Mouse (Mus musculus) hindbrain, embryonic 15.5 days (tissue): ENCODE measurements around the gene Washc4. TPM values are rescaled to one million over a fixed set of nuclear protein-coding genes. Genes with fewer than 3 reads are reported as not detected.
"Not testable (repeated sequence)": the region's sequence is repeated elsewhere in the genome, so short reads cannot be mapped to it uniquely, and the experiment has no call there.

Source experiments
- ATAC-seq: fragments of 200-750 bp; cut with Nextera tagmentation; 2 replicates; pipeline ENCODE4 v1.8.0; 2017; ENCODE audit warnings: low read depth, moderate number of reproducible peaks, moderate TSS enrichment; ENCODE audit not compliant: low FRiP score
- H3K27ac ChIP-seq: fragments of 300-500 bp; sonication (generic); replicated peaks from 2 replicates; pipeline ENCODE4 v1.5.1; 2015; ENCODE audit warnings: mild to moderate bottlenecking, inconsistent platforms
- H3K27me3 ChIP-seq: fragments of 300-500 bp; sonication (generic); 2 replicates; pipeline ENCODE4 v1.6.1; 2015; ENCODE audit warnings: control low read depth, inconsistent platforms
- H3K36me3 ChIP-seq: fragments of 300-500 bp; sonication (generic); 2 replicates; pipeline ENCODE4 v1.6.1; 2015; ENCODE audit warnings: control low read depth, inconsistent platforms
- H3K4me1 ChIP-seq: fragments of 300-500 bp; sonication (generic); replicated peaks from 2 replicates; pipeline ENCODE4 v1.6.1; 2015; ENCODE audit warnings: control low read depth, inconsistent platforms
- H3K4me2 ChIP-seq: fragments of 300-500 bp; sonication (generic); 2 replicates; pipeline ENCODE4 v1.6.1; 2015; ENCODE audit warnings: moderate library complexity, mild to moderate bottlenecking, inconsistent platforms
- H3K4me3 ChIP-seq: fragments of 300-500 bp; sonication (generic); 2 replicates; pipeline ENCODE4 v1.5.1; 2015; ENCODE audit warnings: mild to moderate bottlenecking, inconsistent platforms
- H3K9ac ChIP-seq: fragments of 300-500 bp; sonication (generic); 2 replicates; pipeline ENCODE4 v1.6.1; 2015; ENCODE audit warnings: inconsistent platforms
- H3K9me3 ChIP-seq: fragments of 300-500 bp; sonication (generic); 2 replicates; pipeline ENCODE4 v1.6.1; 2016; ENCODE audit warnings: control low read depth, inconsistent platforms
- WGBS: fragments of 180-500 bp; shearing (Covaris S2); methylation state at CpG from one replicate; pipeline ENCODE4 v1.1.7; 2015; 5-methylcytosine and 5-hydroxymethylcytosine counted together
- polyA plus RNA-seq: library from polyadenylated mRNA; unstranded; fragments of >200 nt; fragmentation: Nextera tagmentation; extraction: Ambion mirVana; gene quantifications from 2 replicates; pipeline ENCODE4 v1.2.1, GENCODE M21; 2015

Washc4 gene
- 27.8 and 28.0 TPM in 2 replicates for polyA plus RNA-seq

DNA sequence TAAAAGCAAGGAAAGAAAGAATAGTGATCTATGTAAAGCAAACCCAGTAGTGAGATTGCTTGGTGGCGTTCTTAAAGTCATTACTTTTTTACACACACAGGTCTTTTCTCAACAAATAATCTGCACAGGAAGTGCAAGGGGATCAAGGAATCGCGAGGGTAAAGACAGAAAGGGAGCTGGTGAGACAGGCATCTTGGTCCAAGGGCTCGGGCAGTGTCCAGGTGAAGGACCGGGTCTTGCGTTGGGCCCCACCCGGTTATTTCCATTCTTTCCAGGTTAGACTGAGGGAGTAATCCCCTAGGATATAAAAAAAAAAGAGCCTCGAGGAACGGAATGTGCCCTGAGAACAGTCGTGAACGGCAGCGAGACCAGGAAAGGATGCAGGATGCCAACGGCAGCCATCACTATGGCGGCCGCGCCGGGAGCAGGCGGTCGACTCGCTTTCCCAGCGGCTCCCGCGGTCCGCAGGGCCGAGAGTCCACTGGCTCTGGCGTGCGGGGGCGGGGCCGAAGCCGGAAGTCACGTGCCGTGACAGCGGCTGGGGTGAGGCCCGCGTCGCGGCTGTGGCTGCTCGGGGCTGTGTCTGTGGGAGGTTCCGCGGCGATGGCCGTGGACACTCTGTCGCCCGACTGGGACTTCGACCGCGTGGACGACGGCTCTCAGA lies at the start of gene Washc4:
Gene Washc4, plus strand, starts transcription at position 314 of the 664 bp plus-strand sequence.
- H3K9ac ChIP-seq = peak within 1 kb of the TSS; percentile 88
- 1% methylated on average over 40 of the region's 49 CpGs for WGBS
- peak; percentile 99 for ATAC-seq

GRCm38 (mm10) chr10:83497321-83497720 lies 46.2 kb upstream of the Washc4 start:
- Histone ChIP-seq H3K9me3 (no peaks in the 10 kb centered on the region), H3K27me3 (no peaks in the 10 kb centered on the region), H3K4me2 (no peak overlapping the region), H3K36me3 (peaks cover 33% of the 10 kb centered on the region), H3K4me1 (no peaks in the 10 kb centered on the region), H3K4me3 (no peak overlapping the region), H3K9ac (no peak overlapping the region), H3K27ac (no peak overlapping the region)
- no peak for ATAC-seq
- WGBS = 87% methylated on average over 13 of the region's 13 CpGs

More for the DNA sequence above, at the start of gene Washc4:
- Histone ChIP-seq H3K4me3 (peak within 1 kb of the TSS; percentile 87), H3K4me1 (peaks cover 20% of the 10 kb centered on the region), H3K36me3 (no peaks in the 10 kb centered on the region), H3K27me3 (no peaks in the 10 kb centered on the region), H3K27ac (peak within 1 kb of the TSS; percentile 94), H3K4me2 (peak within 1 kb of the TSS; percentile 64), H3K9me3 (no peaks in the 10 kb centered on the region)

GRCm38 (mm10) chr10:83508962-83509660 lies 34.4 kb upstream of the Washc4 start:
- Histone ChIP-seq H3K4me1 (no peaks in the 10 kb centered on the region), H3K27ac (no peak overlapping the region), H3K36me3 (peaks cover 55% of the 10 kb centered on the region), H3K9me3 (no peaks in the 10 kb centered on the region), H3K4me3 (no peak overlapping the region), H3K9ac (no peak overlapping the region), H3K4me2 (no peak overlapping the region), H3K27me3 (no peaks in the 10 kb centered on the region)
- 67% methylated on average over 8 of the region's 8 CpGs for WGBS
- ATAC-seq = no peak

DNA sequence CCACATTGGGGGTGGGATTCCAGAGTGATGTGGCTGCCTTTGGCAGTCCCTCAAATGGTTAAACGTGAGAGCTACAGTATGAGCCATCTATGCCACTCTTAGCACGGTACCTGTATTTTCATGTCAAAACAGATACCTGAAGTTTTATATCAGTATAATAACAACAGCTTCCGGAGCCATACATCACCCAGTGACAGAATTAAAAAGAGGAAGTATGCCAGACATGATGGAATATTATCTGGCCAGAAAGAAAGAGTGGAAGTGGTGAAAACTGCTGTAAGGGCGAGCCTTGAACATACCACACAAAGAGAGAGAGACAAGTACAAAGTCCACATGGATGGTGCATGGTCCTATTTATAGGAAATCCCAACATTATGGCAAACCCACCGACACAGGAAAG lies 32.2 kb upstream of the Washc4 start:
- WGBS = 82% methylated on average over 5 of the region's 5 CpGs
- Histone ChIP-seq H3K36me3 (peaks cover 49% of the 10 kb centered on the region), H3K9me3 (no peaks in the 10 kb centered on the region), H3K4me3 (no peak overlapping the region), H3K4me1 (no peaks in the 10 kb centered on the region), H3K9ac (no peak overlapping the region), H3K27ac (no peak overlapping the region), H3K4me2 (no peak overlapping the region), H3K27me3 (no peaks in the 10 kb centered on the region)
- ATAC-seq = no peak

DNA sequence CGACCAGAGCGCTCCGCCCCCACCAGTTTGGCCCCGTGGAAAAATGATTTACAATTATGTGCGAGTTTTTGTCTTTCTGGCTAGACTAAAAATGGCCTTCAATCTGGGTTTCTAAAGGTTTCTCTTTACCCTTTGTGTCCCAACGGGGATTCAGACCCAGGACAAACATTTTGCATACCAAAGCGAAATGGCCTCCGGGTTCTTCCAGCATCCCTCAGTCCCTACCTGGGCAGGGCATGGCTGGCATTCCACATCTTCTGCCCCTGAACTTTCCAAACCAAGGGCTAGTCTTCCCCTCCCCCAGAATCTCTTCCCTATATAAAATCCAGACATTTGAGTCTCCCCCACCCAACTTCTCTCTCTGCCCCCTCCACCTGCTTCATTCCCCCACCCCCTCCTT lies 29.8 kb upstream of the Washc4 start:
- Histone ChIP-seq H3K4me3 (no peak overlapping the region), H3K9ac (no peak overlapping the region), H3K9me3 (no peaks in the 10 kb centered on the region), H3K27ac (no peak overlapping the region), H3K4me1 (no peaks in the 10 kb centered on the region), H3K27me3 (no peaks in the 10 kb centered on the region), H3K36me3 (peaks cover 40% of the 10 kb centered on the region), H3K4me2 (no peak overlapping the region)
- no peak for ATAC-seq
- 82% methylated on average over 8 of the region's 8 CpGs for WGBS

GRCm38 (mm10) chr10:83520990-83521389 lies 22.6 kb upstream of the Washc4 start:
- no peak overlapping the region for H3K4me2 ChIP-seq
- no peaks in the 10 kb centered on the region for H3K27me3 ChIP-seq
- 78% methylated on average over 4 of the region's 4 CpGs for WGBS
- H3K27ac ChIP-seq = no peak overlapping the region
- ATAC-seq = no peak
- no peak overlapping the region for H3K4me3 ChIP-seq
- peaks cover 41% of the 10 kb centered on the region for H3K36me3 ChIP-seq
- no peaks in the 10 kb centered on the region for H3K4me1 ChIP-seq
- H3K9ac ChIP-seq = no peak overlapping the region
- H3K9me3 ChIP-seq = no peaks in the 10 kb centered on the region

DNA sequence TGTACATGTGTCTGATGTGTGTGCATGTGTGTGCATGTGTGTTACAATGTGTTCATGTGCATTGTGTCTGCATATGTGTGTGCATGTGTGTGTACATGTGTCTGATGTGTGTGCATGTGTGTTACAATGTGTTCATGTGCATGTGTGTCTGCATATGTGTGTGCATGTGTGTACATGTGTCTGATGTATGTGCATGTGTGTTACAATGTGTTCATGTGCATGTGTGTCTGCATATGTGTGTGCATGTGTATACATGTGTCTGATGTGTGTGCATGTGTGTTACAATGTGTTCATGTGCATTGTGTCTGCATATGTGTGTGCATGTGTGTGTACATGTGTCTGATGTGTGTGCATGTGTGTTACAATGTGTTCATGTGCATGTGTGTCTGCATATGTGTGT lies 19.3 kb upstream of the Washc4 start:
- H3K36me3 ChIP-seq = peaks cover 45% of the 10 kb centered on the region
- H3K27me3 ChIP-seq, ATAC-seq, H3K9me3 ChIP-seq, H3K9ac ChIP-seq, H3K4me1 ChIP-seq, H3K27ac ChIP-seq, H3K4me3 ChIP-seq, H3K4me2 ChIP-seq: not testable (repeated sequence)

- Histone ChIP-seq H3K9ac (no peak overlapping the region), H3K36me3 (peaks cover 17% of the 10 kb centered on the region), H3K27ac (no peak overlapping the region), H3K9me3 (no peaks in the 10 kb centered on the region), H3K4me1 (peaks cover 19% of the 10 kb centered on the region), H3K27me3 (no peaks in the 10 kb centered on the region), H3K4me2 (no peak overlapping the region), H3K4me3 (no peak overlapping the region)
- ATAC-seq = no peak
- WGBS = 87% methylated on average over 6 of the region's 6 CpGs
Measured at GRCm38 (mm10) chr10:83530384-83530967, 13.1 kb upstream of the Washc4 start.

DNA sequence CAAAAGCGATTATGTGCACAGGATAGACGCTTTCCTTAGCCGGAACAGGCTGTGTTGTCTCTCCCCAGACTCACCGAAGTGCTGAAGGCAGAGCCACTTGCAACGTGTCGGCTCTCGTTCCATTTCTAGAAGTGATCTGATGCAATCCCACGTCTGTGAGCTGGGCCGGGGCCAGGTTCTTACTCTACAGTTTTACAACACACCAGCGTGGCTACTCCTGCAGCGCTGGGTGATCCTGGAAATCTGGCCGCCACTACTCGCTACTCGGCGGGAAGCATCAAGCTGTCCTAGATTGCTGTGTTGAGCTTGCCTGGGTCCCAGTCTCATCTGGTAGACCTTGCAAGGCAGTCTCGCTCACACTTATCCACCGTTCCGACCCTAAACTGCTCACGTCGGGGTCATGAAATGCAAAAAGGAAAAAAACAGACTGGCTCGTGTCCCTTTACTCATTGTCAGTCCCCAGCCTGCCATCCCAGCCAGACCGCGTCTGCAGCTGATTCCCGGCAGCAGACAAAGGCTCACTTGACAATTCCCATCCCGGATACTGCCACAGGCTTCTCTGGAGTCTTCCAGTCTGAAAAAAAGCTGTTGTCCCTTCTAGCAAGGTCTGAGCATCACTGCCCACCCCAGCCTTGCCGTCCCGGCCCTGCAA lies 10.2 kb upstream of the Washc4 start:
- H3K4me2 ChIP-seq = peak overlapping the region; percentile 78
- peak overlapping the region; percentile 59 for H3K4me3 ChIP-seq
- WGBS = 3% methylated on average over 27 of the region's 27 CpGs
- H3K9ac ChIP-seq = peak overlapping the region; percentile 77
- H3K4me1 ChIP-seq = peaks cover 19% of the 10 kb centered on the region
- no peaks in the 10 kb centered on the region for H3K36me3 ChIP-seq
- peak; percentile 72 for ATAC-seq
- no peaks in the 10 kb centered on the region for H3K9me3 ChIP-seq
- no peaks in the 10 kb centered on the region for H3K27me3 ChIP-seq
- H3K27ac ChIP-seq = peak overlapping the region; percentile 80

DNA sequence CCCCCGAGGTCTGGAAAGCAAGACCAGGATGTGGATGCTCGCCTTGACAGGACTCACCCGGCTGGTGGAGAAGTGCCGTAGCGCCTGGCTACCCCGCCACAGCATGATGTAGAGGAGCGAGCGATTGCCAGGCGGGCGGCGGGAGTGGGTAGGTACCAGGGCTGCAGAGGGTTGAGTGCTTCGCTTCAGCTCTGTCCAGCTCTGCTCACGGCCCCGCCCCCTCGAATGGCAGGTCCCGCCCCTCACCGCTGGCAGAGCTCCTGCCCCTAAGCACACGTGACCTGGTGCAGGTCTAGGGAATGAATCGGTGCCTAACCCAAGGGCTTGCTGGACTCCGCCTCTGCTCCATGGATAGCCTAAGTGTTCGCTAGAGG lies 9.7 kb upstream of the Washc4 start, which contains the start of gene Aldh1l2:
Gene Aldh1l2, minus strand, starts transcription at position 231 of the 374 bp plus-strand sequence.
- Histone ChIP-seq H3K4me2 (peak within 1 kb of the TSS; percentile 78), H3K4me3 (peak within 1 kb of the TSS; percentile 59), H3K4me1 (peaks cover 19% of the 10 kb centered on the region), H3K27ac (peak within 1 kb of the TSS; percentile 80), H3K9ac (peak within 1 kb of the TSS; percentile 77), H3K9me3 (no peaks in the 10 kb centered on the region), H3K27me3 (no peaks in the 10 kb centered on the region), H3K36me3 (no peaks in the 10 kb centered on the region)
- ATAC-seq = peak; percentile 94
- WGBS = under 1% methylated on average over 21 of the region's 21 CpGs

GRCm38 (mm10) chr10:83536436-83536835 lies 7.1 kb upstream of the Washc4 start:
- no peak overlapping the region for H3K27ac ChIP-seq
- no peaks in the 10 kb centered on the region for H3K36me3 ChIP-seq
- H3K4me2 ChIP-seq = no peak overlapping the region
- no peak for ATAC-seq
- no peak overlapping the region for H3K9ac ChIP-seq
- H3K4me1 ChIP-seq = peaks cover 19% of the 10 kb centered on the region
- WGBS = 4% methylated on average over 1 of the region's 1 CpGs
- H3K9me3 ChIP-seq = no peaks in the 10 kb centered on the region
- H3K4me3 ChIP-seq = no peak overlapping the region
- no peaks in the 10 kb centered on the region for H3K27me3 ChIP-seq
